Mouse (Mus musculus): ENCODE data around the gene Tmcc1.

GRCm38 (mm10) chr6:116063516-116063915 is 129.8 kb downstream of the Tmcc1 start:
- TF ChIP-seq POLR2A (IDR thresholded peaks at IDR 0.05; ENCODE audit: extremely low read depth, insufficient read depth, low read length) (no peak), CTCF (IDR thresholded peaks at IDR 0.05; ENCODE audit: low read depth, low read length) (no peak)
